Mouse (Mus musculus): ENCODE results near the gene Podxl.

DNA sequence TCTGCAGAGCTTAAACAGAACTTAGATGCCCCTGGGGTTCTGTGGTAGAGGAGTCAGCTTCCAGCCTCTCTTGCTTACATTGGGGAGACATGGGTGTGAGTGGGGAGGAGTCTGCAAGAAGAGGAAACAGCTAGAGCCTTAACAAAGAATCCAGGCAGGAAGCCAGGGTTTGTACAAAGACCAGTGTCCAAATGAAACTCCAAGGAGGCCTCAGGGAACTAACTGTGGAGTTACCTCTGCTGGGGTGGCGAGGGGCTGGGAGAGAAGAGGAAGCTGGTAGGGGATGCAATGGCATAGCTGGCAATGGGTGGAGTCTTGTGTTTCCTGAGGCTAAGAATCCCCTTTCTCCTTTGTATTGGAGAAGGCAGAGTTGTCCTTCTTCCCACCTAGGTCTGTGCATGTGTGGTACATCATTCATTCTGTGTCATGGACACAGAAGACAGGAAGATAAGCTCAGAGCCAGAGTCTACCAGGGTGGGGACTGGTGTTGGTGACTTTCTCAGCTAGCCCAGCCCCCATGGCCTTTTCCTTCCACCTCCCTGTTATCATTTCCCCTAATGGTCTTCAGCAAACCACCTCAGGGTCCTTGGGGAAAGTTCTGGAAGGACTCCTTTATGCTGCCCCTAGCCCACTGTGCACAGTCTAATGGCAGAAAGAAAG lies 28.9 kb upstream of the Podxl start:
- no peak for TF ChIP-seq CTCF (IDR thresholded peaks at IDR 0.05; ENCODE audit: control insufficient read depth, insufficient read depth, insufficient replicate concordance, low read depth, low read length)
- TF ChIP-seq POLR2A (IDR thresholded peaks at IDR 0.05; ENCODE audit: control insufficient read depth, low read depth, low read length): no peak
